Mouse (Mus musculus): ENCODE measurements around the gene Vwa7. TPM values are rescaled to one million over a fixed set of nuclear protein-coding genes. Genes with fewer than 3 reads are reported as not detected.

Vwa7 gene
- polyA plus RNA-seq, 1 experiment: 0.05 TPM

GRCm38 (mm10) chr17:35046681-35047455 is 30.5 kb downstream of the Vwa7 start, which contains the start of gene Msh5:
Gene Msh5 (minus strand): TSS chr17:35046745.
- H3K4me3 ChIP-seq: peak within 1 kb of the TSS; percentile 29
- no peaks in the 10 kb centered on the region for H3K27me3 ChIP-seq (ENCODE audit: control insufficient read depth, insufficient read depth, insufficient read length)
- H3K4me2 ChIP-seq (ENCODE audit: low read depth): peak within 1 kb of the TSS; percentile 81
- peaks cover 19% of the 10 kb centered on the region for H3K79me2 ChIP-seq (ENCODE audit: control insufficient read depth, insufficient read depth)
- no peaks in the 10 kb centered on the region for H3K36me3 ChIP-seq (ENCODE audit: control insufficient read depth, insufficient read depth)
- TF ChIP-seq SRF (IDR thresholded peaks at IDR 0.05; ENCODE audit: control insufficient read depth, insufficient read length, low read depth) (no peak), POLR2AphosphoS2 (IDR thresholded peaks at IDR 0.05; ENCODE audit: insufficient read length, low read depth) (no peak), E2F4 (IDR thresholded peaks at IDR 0.05; ENCODE audit: insufficient read depth) (peak; percentile 96), MYOG (IDR thresholded peaks at IDR 0.05; ENCODE audit: control insufficient read depth in 1 of 3, insufficient read depth in 1 of 3, insufficient read length in 2 of 3, low read depth in 2 of 3) (no peak), TCF3 (IDR thresholded peaks at IDR 0.05; ENCODE audit: insufficient read length, low read depth) (no peak), REST (IDR thresholded peaks at IDR 0.05; ENCODE audit: insufficient read depth, insufficient read length) (no peak)
- H3ac ChIP-seq (ENCODE audit: control insufficient read depth, insufficient read length): peak within 1 kb of the TSS; percentile 58

GRCm38 (mm10) chr17:35047688-35048087 is 31.3 kb downstream of the Vwa7 start:
- no peak for TF ChIP-seq CEBPB (IDR thresholded peaks at IDR 0.05; ENCODE audit: insufficient read depth, poor library complexity, severe bottlenecking)
- no peak for TF ChIP-seq MYOG (IDR thresholded peaks at IDR 0.05; ENCODE audit: control insufficient read depth in 1 of 3, insufficient read depth in 1 of 3, insufficient read length in 2 of 3, low read depth in 2 of 3)
- TF ChIP-seq TCF12 (IDR thresholded peaks at IDR 0.05; ENCODE audit: insufficient read depth, poor library complexity, severe bottlenecking): no peak
- no peak for TF ChIP-seq MYOD1 (IDR thresholded peaks at IDR 0.05; ENCODE audit: control insufficient read depth in 1 of 3, insufficient read length in 2 of 3, low read depth in 2 of 3)
- no peak for TF ChIP-seq POLR2AphosphoS2 (IDR thresholded peaks at IDR 0.05; ENCODE audit: insufficient read length, low read depth)
- TF ChIP-seq SRF (IDR thresholded peaks at IDR 0.05; ENCODE audit: control insufficient read depth, insufficient read length, low read depth): no peak
- no peak for TF ChIP-seq MAX (IDR thresholded peaks at IDR 0.05; ENCODE audit: low read depth)
- TF ChIP-seq E2F4 (IDR thresholded peaks at IDR 0.05; ENCODE audit: insufficient read depth): no peak
- no peak for TF ChIP-seq REST (IDR thresholded peaks at IDR 0.05; ENCODE audit: insufficient read depth, insufficient read length)
- TF ChIP-seq TCF3 (IDR thresholded peaks at IDR 0.05; ENCODE audit: insufficient read length, low read depth): no peak
- TF ChIP-seq USF1 (IDR thresholded peaks at IDR 0.05; ENCODE audit: low read depth): no peak
- no peak for TF ChIP-seq POLR2A (IDR thresholded peaks at IDR 0.05; ENCODE audit: insufficient read length, low read depth)
- Histone ChIP-seq H3K27me3 (ENCODE audit: control insufficient read depth, insufficient read depth, insufficient read length) (no peaks in the 10 kb centered on the region), H3K4me3 (no peak overlapping the region), H3K79me2 (ENCODE audit: control insufficient read depth, insufficient read depth) (peaks cover 28% of the 10 kb centered on the region), H3K36me3 (ENCODE audit: control insufficient read depth, insufficient read depth) (peaks cover 7% of the 10 kb centered on the region), H3ac (ENCODE audit: control insufficient read depth, insufficient read length) (no peak overlapping the region), H3K4me2 (ENCODE audit: low read depth) (peak overlapping the region; percentile 81)

- H3K27me3 ChIP-seq (ENCODE audit: control insufficient read depth, insufficient read depth, insufficient read length): no peaks in the 10 kb centered on the region
- H3ac ChIP-seq (ENCODE audit: control insufficient read depth, insufficient read length): no peak overlapping the region
- no peak overlapping the region for H3K4me3 ChIP-seq
- no peak for TF ChIP-seq TCF12 (IDR thresholded peaks at IDR 0.05; ENCODE audit: insufficient read depth, poor library complexity, severe bottlenecking)
- TF ChIP-seq REST (IDR thresholded peaks at IDR 0.05; ENCODE audit: insufficient read depth, insufficient read length): no peak
- TF ChIP-seq MAX (IDR thresholded peaks at IDR 0.05; ENCODE audit: low read depth): no peak
- TF ChIP-seq MYOG (IDR thresholded peaks at IDR 0.05; ENCODE audit: control insufficient read depth in 1 of 3, insufficient read depth in 1 of 3, insufficient read length in 2 of 3, low read depth in 2 of 3): no peak
- no peak for TF ChIP-seq POLR2AphosphoS2 (IDR thresholded peaks at IDR 0.05; ENCODE audit: insufficient read length, low read depth)
- no peak for TF ChIP-seq SRF (IDR thresholded peaks at IDR 0.05; ENCODE audit: control insufficient read depth, insufficient read length, low read depth)
- TF ChIP-seq USF1 (IDR thresholded peaks at IDR 0.05; ENCODE audit: low read depth): no peak
- TF ChIP-seq TCF3 (IDR thresholded peaks at IDR 0.05; ENCODE audit: insufficient read length, low read depth): no peak
- no peak for TF ChIP-seq POLR2A (IDR thresholded peaks at IDR 0.05; ENCODE audit: insufficient read length, low read depth)
- no peak for TF ChIP-seq E2F4 (IDR thresholded peaks at IDR 0.05; ENCODE audit: insufficient read depth)
- TF ChIP-seq MYOD1 (IDR thresholded peaks at IDR 0.05; ENCODE audit: control insufficient read depth in 1 of 3, insufficient read length in 2 of 3, low read depth in 2 of 3): no peak
- no peak for TF ChIP-seq CEBPB (IDR thresholded peaks at IDR 0.05; ENCODE audit: insufficient read depth, poor library complexity, severe bottlenecking)
- peaks cover 34% of the 10 kb centered on the region for H3K79me2 ChIP-seq (ENCODE audit: control insufficient read depth, insufficient read depth)
- H3K4me2 ChIP-seq (ENCODE audit: low read depth): peak overlapping the region; percentile 81
- peaks cover 13% of the 10 kb centered on the region for H3K36me3 ChIP-seq (ENCODE audit: control insufficient read depth, insufficient read depth)
These were observed 32.0 kb downstream of the Vwa7 start for GRCm38 (mm10) chr17:35048149-35048931.

- Histone ChIP-seq H3ac (ENCODE audit: control insufficient read depth, insufficient read length) (no peak overlapping the region), H3K36me3 (ENCODE audit: control insufficient read depth, insufficient read depth) (peaks cover 19% of the 10 kb centered on the region), H3K27me3 (ENCODE audit: control insufficient read depth, insufficient read depth, insufficient read length) (no peaks in the 10 kb centered on the region), H3K4me3 (peak overlapping the region; percentile 96), H3K79me2 (ENCODE audit: control insufficient read depth, insufficient read depth) (peaks cover 40% of the 10 kb centered on the region), H3K4me2 (ENCODE audit: low read depth) (peak overlapping the region; percentile 53)
- TF ChIP-seq SRF (IDR thresholded peaks at IDR 0.05; ENCODE audit: control insufficient read depth, insufficient read length, low read depth) (no peak), POLR2AphosphoS2 (IDR thresholded peaks at IDR 0.05; ENCODE audit: insufficient read length, low read depth) (no peak), MYOG (IDR thresholded peaks at IDR 0.05; ENCODE audit: control insufficient read depth in 1 of 3, insufficient read depth in 1 of 3, insufficient read length in 2 of 3, low read depth in 2 of 3) (no peak), REST (IDR thresholded peaks at IDR 0.05; ENCODE audit: insufficient read depth, insufficient read length) (no peak), E2F4 (IDR thresholded peaks at IDR 0.05; ENCODE audit: insufficient read depth) (no peak), POLR2A (IDR thresholded peaks at IDR 0.05; ENCODE audit: insufficient read length, low read depth) (no peak), USF1 (IDR thresholded peaks at IDR 0.05; ENCODE audit: low read depth) (no peak), MAX (IDR thresholded peaks at IDR 0.05; ENCODE audit: low read depth) (no peak), TCF3 (IDR thresholded peaks at IDR 0.05; ENCODE audit: insufficient read length, low read depth) (no peak), CEBPB (IDR thresholded peaks at IDR 0.05; ENCODE audit: insufficient read depth, poor library complexity, severe bottlenecking) (no peak), MYOD1 (IDR thresholded peaks at IDR 0.05; ENCODE audit: control insufficient read depth in 1 of 3, insufficient read length in 2 of 3, low read depth in 2 of 3) (no peak), TCF12 (IDR thresholded peaks at IDR 0.05; ENCODE audit: insufficient read depth, poor library complexity, severe bottlenecking) (no peak)
These were observed 32.6 kb downstream of the Vwa7 start for GRCm38 (mm10) chr17:35048932-35049440.

Measured in myocyte (in vitro differentiated cells).